Mouse (Mus musculus) embryonic facial prominence, embryonic 11.5 days (tissue): ENCODE measurements at regions not wholly inside any gene's neighbourhood (a gene's known extent, or its start where the extent isn't known, plus 50 kb on each side); places are given as distances from the start of the nearest gene placed in this dataset.

Source experiments
- ATAC-seq: fragments of 200-750 bp; cut with Nextera tagmentation; replicated peaks from 2 replicates; pipeline ENCODE4 v1.8.0; 2017; ENCODE audit warnings: low read depth; ENCODE audit not compliant: insufficient number of reproducible peaks, low FRiP score, low TSS enrichment
- DNase-seq: peaks from one replicate; pipeline ENCODE4 v3.0.0-alpha.2; 2015; ENCODE audit warnings: low spot score
- H3K27ac ChIP-seq: fragments of 300-500 bp; sonication (generic); replicated peaks from 2 replicates; pipeline ENCODE4 v1.5.1; 2014; ENCODE audit warnings: mild to moderate bottlenecking, low read depth, low read length, control low read depth
- H3K27me3 ChIP-seq: fragments of 300-500 bp; sonication (generic); 2 replicates; pipeline ENCODE4 v1.6.1; 2014; ENCODE audit warnings: mild to moderate bottlenecking, low read length, moderate library complexity, mixed read lengths; ENCODE audit not compliant: control insufficient read depth, insufficient read depth
- H3K36me3 ChIP-seq: fragments of 300-500 bp; sonication (generic); replicated peaks from 2 replicates; pipeline ENCODE4 v1.6.1; 2014; ENCODE audit warnings: low read depth, mild to moderate bottlenecking, low read length, moderate library complexity, mixed read lengths; ENCODE audit not compliant: control insufficient read depth, insufficient read depth
- H3K4me1 ChIP-seq: fragments of 300-500 bp; sonication (generic); 2 replicates; pipeline ENCODE4 v1.6.1; 2014; ENCODE audit warnings: low read length, mixed read lengths; ENCODE audit not compliant: control insufficient read depth, insufficient read depth
- H3K4me2 ChIP-seq: fragments of 300-500 bp; sonication (generic); 2 replicates; pipeline ENCODE4 v1.6.1; 2014; ENCODE audit warnings: low read depth, mild to moderate bottlenecking, control low read depth, low read length, moderate library complexity
- H3K4me3 ChIP-seq: fragments of 300-500 bp; sonication (generic); 2 replicates; pipeline ENCODE4 v1.5.1; 2014; ENCODE audit warnings: low read depth, low read length, control low read depth
- H3K9ac ChIP-seq: fragments of 300-500 bp; sonication (generic); replicated peaks from 2 replicates; pipeline ENCODE4 v1.6.1; 2014; ENCODE audit warnings: mild to moderate bottlenecking, control low read depth, low read length
- H3K9me3 ChIP-seq: fragments of 300-500 bp; sonication (generic); replicated peaks from 2 replicates; pipeline ENCODE4 v1.6.1; 2016; ENCODE audit warnings: mild to moderate bottlenecking, low read length, inconsistent platforms, mixed read lengths; ENCODE audit not compliant: control insufficient read depth
- WGBS: fragments of 180-500 bp; shearing (Covaris S2); extraction: QIAGEN DNeasy Blood & Tissue Kit; methylation state at CpG from one replicate; pipeline ENCODE4 v1.1.7; 2014; 5-methylcytosine and 5-hydroxymethylcytosine counted together

DNA sequence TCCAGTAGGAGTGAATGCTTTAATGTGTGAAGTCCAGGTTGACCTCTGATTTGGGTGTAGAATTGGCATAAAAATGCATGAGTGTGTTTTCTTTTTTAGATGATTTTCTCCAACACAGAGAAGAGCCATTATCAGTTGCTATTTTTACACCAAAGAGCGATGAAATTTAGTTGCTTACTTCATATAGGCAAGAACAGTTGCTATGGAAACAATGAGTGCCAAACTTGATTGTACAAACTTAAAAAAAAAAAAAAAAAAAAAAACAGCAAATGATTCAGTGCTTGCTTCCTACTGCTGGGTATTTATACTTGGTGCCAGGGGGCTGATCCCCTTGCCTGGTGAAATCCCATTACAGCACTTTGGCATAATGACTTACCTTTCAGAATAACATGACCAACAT is 268.0 kb downstream of the Sec23a start:
- H3K9ac ChIP-seq = no peak overlapping the region
- H3K36me3 ChIP-seq = no peaks in the 10 kb centered on the region
- ATAC-seq (no peak), DNase-seq (no peak)
- H3K4me1 ChIP-seq = no peaks in the 10 kb centered on the region
- H3K4me3 ChIP-seq = no peak overlapping the region
- H3K27ac ChIP-seq = no peak overlapping the region
- H3K4me2 ChIP-seq = no peak overlapping the region
- H3K27me3 ChIP-seq = no peaks in the 10 kb centered on the region
- H3K9me3 ChIP-seq = no peaks in the 10 kb centered on the region
- 90% methylated on average over 1 of the region's 1 CpGs for WGBS

DNA sequence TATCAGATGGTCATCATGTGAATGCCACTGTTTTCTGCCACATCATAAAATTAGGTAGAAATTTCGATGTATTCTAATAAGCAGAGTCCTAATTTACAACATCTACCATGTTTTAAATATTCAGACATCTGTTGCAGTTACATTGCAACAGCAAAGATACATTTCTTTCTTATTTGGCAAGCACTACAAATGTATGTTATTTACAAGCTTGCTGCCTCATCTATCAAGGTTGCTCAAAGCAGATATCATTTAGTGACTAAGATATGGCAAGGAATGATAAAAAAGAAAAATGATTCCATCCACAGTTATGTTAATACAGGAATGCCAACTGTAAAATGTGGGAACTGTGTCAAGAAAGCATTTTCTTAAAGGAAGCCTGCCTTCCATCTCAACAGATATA is 283.7 kb downstream of the Sec23a start:
- DNase-seq (no peak), ATAC-seq (no peak)
- Histone ChIP-seq H3K9ac (no peak overlapping the region), H3K27me3 (no peaks in the 10 kb centered on the region), H3K4me2 (no peak overlapping the region), H3K4me3 (no peak overlapping the region), H3K9me3 (no peaks in the 10 kb centered on the region), H3K4me1 (no peaks in the 10 kb centered on the region), H3K27ac (no peak overlapping the region), H3K36me3 (no peaks in the 10 kb centered on the region)
- WGBS = 66% methylated on average over 1 of the region's 1 CpGs

DNA sequence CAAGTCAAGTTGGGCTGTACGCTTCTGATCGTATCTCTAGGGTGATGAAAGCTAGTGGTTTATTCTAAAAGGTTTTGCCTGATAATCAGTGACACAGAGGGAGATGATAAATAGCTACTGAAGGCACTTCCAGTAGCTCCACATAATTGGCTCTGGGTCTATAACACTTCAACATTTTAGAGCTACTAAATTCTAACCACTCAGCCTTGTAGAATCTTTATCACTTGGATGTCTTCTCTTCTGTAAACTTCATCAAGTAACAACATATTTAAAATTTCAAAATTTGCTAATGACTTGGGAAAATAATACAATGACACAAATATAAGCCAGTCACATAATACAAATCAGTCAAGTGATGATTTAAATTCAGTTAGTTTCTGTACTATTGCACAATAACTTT is 284.3 kb downstream of the Sec23a start:
- no peak overlapping the region for H3K9ac ChIP-seq
- ATAC-seq (no peak), DNase-seq (no peak)
- no peaks in the 10 kb centered on the region for H3K4me1 ChIP-seq
- no peaks in the 10 kb centered on the region for H3K9me3 ChIP-seq
- H3K27me3 ChIP-seq = no peaks in the 10 kb centered on the region
- H3K27ac ChIP-seq = no peak overlapping the region
- H3K4me2 ChIP-seq = no peak overlapping the region
- H3K36me3 ChIP-seq = no peaks in the 10 kb centered on the region
- H3K4me3 ChIP-seq = no peak overlapping the region
- WGBS = 85% methylated on average over 2 of the region's 2 CpGs

DNA sequence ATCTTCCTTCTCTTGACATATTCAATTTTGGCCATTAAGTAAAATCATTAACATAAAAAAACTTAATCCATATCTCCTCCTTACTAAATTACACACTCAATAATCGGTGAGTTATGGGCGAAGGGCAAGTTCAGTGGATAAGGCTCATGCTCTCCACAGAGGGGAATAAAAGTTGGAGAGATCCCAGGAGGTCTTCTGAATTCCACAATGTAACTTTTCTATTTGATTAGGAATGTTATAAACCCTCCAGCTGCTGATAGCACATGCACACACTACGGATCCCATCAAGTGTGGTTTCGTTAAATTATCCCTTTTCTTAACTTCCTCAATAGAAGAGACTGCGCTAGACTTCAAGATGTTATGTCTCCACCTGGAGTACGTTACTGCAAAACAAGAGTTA is 293.9 kb downstream of the Sec23a start:
- no peak overlapping the region for H3K4me3 ChIP-seq
- H3K27me3 ChIP-seq = no peaks in the 10 kb centered on the region
- no peaks in the 10 kb centered on the region for H3K9me3 ChIP-seq
- no peaks in the 10 kb centered on the region for H3K36me3 ChIP-seq
- 91% methylated on average over 6 of the region's 6 CpGs for WGBS
- no peak overlapping the region for H3K4me2 ChIP-seq
- DNase-seq (no peak), ATAC-seq (no peak)
- H3K4me1 ChIP-seq = no peaks in the 10 kb centered on the region
- no peak overlapping the region for H3K9ac ChIP-seq
- no peak overlapping the region for H3K27ac ChIP-seq

DNA sequence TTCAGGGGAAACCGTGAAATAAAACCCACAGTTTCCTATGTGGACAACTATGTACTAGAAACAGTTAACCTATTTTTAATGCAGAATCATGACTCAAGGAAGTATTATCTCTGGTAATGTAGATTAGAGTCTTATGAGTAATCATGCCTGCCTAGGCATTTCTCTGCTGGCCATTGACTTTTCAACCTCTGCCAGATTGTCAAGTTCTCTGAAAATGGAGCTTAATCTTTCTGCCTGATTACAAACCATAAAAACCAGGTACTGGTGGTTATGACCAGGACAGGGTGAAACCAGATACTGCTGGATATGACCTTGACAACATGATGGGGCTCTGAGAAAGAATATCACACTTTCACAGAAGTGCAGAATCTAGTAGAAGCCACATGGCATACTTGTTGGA is 297.6 kb downstream of the Sec23a start:
- 93% methylated on average over 1 of the region's 1 CpGs for WGBS
- ATAC-seq = no peak
- no peak for DNase-seq

DNA sequence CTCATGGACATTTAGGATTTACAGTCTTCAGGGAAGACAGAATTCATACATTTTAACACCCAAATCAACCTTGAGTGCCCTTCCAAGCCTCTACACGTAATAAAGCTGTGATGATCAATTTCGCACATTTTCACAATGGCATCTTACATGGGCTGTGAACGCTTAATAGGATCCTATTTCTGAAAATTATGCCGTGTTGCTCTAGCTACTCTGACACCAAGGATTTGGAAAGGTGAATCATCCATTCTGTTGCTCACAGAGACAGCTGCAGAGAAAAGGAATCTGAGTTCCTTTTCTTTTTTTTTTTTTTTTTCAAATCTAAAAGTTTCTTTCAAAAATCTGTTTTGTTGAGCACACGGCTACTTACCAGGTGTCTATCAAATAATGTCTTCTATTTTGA is 316.1 kb downstream of the Sec23a start:
- H3K4me2 ChIP-seq = no peak overlapping the region
- H3K27ac ChIP-seq = no peak overlapping the region
- no peaks in the 10 kb centered on the region for H3K4me1 ChIP-seq
- 86% methylated on average over 5 of the region's 5 CpGs for WGBS
- no peaks in the 10 kb centered on the region for H3K27me3 ChIP-seq
- no peak for DNase-seq
- no peaks in the 10 kb centered on the region for H3K9me3 ChIP-seq
- H3K9ac ChIP-seq = no peak overlapping the region
- H3K36me3 ChIP-seq = no peaks in the 10 kb centered on the region
- no peak overlapping the region for H3K4me3 ChIP-seq
- ATAC-seq = no peak

More for the DNA sequence above, 297.6 kb downstream of the Sec23a start:
- Histone ChIP-seq H3K4me2 (no peak overlapping the region), H3K27ac (no peak overlapping the region), H3K36me3 (no peaks in the 10 kb centered on the region), H3K4me1 (no peaks in the 10 kb centered on the region), H3K4me3 (no peak overlapping the region), H3K9me3 (no peaks in the 10 kb centered on the region), H3K27me3 (no peaks in the 10 kb centered on the region), H3K9ac (no peak overlapping the region)

DNA sequence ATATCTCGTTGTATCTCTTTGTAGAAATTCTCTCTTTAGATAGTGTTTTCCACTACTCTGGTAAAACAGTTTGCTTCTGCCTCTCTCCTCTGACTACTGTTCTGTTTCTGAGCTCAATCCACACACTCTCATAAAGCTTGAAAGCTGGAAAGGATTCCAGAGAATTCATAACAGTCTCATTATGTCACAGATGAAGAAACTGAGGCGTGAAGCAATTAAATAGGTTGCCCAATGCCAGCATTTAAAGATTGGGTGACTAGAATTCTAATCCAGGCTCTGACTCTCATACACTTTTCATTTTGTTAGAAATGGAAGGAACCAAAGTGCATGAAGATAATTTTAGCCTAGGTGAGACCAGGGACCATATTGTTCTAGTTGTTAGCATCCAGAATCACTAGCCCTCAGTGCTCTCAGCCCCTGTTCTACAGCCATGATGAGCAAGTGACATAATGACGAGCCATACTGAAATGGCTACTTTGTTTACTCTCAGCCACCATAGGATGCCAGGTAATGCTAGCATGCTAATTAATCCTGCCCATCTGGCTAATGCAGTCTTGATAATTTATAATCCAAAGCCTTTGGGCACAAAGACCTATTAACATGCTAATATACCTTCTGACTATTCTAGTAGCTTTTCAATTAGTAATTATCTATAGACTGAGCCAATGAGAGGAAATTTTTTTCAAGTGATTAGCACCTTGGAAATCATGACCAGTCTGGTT is 341.7 kb downstream of the Sec23a start:
- H3K4me1 ChIP-seq = no peaks in the 10 kb centered on the region
- DNase-seq (no peak), ATAC-seq (no peak)
- H3K9me3 ChIP-seq = no peaks in the 10 kb centered on the region
- no peak overlapping the region for H3K9ac ChIP-seq
- H3K4me3 ChIP-seq = no peak overlapping the region
- H3K27me3 ChIP-seq = no peaks in the 10 kb centered on the region
- H3K36me3 ChIP-seq = no peaks in the 10 kb centered on the region
- no peak overlapping the region for H3K27ac ChIP-seq
- WGBS = 81% methylated on average over 3 of the region's 3 CpGs
- H3K4me2 ChIP-seq = no peak overlapping the region

DNA sequence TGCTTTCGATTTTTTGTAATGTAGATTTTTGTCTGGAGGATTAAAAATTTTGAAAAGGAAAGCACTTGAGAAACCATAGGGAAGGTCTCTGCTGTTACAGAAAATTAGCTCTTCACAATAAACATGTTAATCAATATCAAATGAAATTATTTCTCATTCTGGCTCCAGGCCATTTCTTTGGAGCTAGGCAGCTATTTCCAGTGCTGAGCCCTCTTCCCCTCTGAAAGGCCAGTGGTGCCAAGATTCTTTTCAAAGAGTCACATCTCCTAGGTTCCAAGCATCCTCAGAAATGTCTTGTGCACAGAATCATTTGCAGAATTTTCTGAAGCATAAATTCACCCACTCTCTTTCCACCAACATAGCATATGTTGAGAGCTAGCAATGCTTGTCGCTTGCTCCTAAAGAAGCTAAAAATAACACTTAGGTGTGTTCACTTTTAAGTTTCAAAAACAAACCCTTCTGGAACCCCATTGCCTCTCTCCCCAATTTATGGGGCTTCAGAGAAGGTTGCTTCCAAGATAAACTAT is 357.2 kb downstream of the Sec23a start:
- WGBS = 90% methylated on average over 2 of the region's 2 CpGs
- H3K9ac ChIP-seq = no peak overlapping the region
- H3K4me1 ChIP-seq = no peaks in the 10 kb centered on the region
- no peaks in the 10 kb centered on the region for H3K9me3 ChIP-seq
- DNase-seq = no peak
- H3K4me3 ChIP-seq = no peak overlapping the region
- H3K4me2 ChIP-seq = no peak overlapping the region
- no peak for ATAC-seq
- no peak overlapping the region for H3K27ac ChIP-seq
- no peaks in the 10 kb centered on the region for H3K27me3 ChIP-seq
- no peaks in the 10 kb centered on the region for H3K36me3 ChIP-seq
